8 mouse cellular contexts compared by ENCODE assay signal in the genomic region with DNA sequence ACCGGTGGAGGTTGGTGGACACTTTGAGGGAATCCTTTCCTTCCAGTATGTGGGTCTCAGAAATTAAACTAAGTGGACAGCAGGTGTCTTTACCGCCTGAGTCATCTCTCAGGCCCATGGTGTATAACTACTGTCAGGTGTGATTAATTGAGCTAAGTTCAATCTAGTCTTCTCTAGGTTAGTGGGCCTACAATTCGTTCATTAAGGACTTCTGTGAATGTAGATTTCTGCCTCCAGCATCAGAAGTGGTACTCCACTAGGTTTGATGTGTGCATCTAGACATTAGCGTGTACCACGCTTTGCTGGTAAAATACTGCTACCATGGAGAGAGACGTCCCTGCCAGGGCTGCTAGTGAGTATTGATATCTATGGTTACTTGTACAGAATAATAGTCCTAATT. TPM values are rescaled to one million over a fixed set of nuclear protein-coding genes. Genes with fewer than 3 reads are reported as not detected.
DNase-seq lines count a peak whose midpoint lies in the region; ATAC-seq and TF ChIP-seq lines count a peak whose summit lies in the region.

No protein-coding gene starts in this region.

- no peak overlapping the region for H3K27ac ChIP-seq in left cerebral cortex, adult 2 months
- no peak overlapping the region for H3K27ac ChIP-seq in intestine, embryonic 15.5 days
- H3K27ac ChIP-seq in neural tube, embryonic 12.5 days = no peak overlapping the region

- peak overlapping the region; percentile 69; the same call in 1 of the 2 replicates for H3K9ac ChIP-seq in intestine, embryonic 15.5 days
- peak overlapping the region; percentile 51; the same call in 1 of the 2 replicates for H3K9ac ChIP-seq in neural tube, embryonic 12.5 days

- no peaks in the 10 kb centered on the region for H3K9me3 ChIP-seq in intestine, embryonic 15.5 days
- H3K9me3 ChIP-seq in neural tube, embryonic 12.5 days = no peaks in the 10 kb centered on the region

- intact Hi-C loops in left cerebral cortex, adult 2 months (cut with DNase I) = loop anchor here (5.0 kb wide), 1 partner anchor 130 kb away; a partner anchor contains a TSS
- intact Hi-C loops in left cerebral cortex, postnatal 10 days (cut with DNase I) = no loop called here

- no peaks in the 10 kb centered on the region for H3K27me3 ChIP-seq in intestine, embryonic 15.5 days (replicated peaks)
- no peaks in the 10 kb centered on the region for H3K27me3 ChIP-seq in neural tube, embryonic 12.5 days (replicated peaks)

- WGBS in intestine, embryonic 15.5 days = 42% methylated on average over 6 of the region's 6 CpGs
- 50% methylated on average over 6 of the region's 6 CpGs for WGBS in neural tube, embryonic 12.5 days

- peak overlapping the region; percentile 71 for H3K4me2 ChIP-seq in intestine, embryonic 15.5 days (replicated peaks)
- H3K4me2 ChIP-seq in neural tube, embryonic 12.5 days (replicated peaks) = peak overlapping the region; percentile 75

- no peak for TF ChIP-seq CTCF in left cerebral cortex, adult 2 months (IDR thresholded peaks at IDR 0.05)

- 0 out of 2 replicates have a peak, but pooled peaks have one; percentile 9 for ATAC-seq in intestine, embryonic 15.5 days
- no peak for ATAC-seq in neural tube, embryonic 12.5 days (ENCODE audit: low FRiP score, low read depth)
- ATAC-seq in frontal cortex, adult (ENCODE audit: low TSS enrichment) = no peak

- H3K36me3 ChIP-seq in intestine, embryonic 15.5 days = peaks cover 3% of the 10 kb centered on the region; the same call in 1 of the 2 replicates
- no peaks in the 10 kb centered on the region for H3K36me3 ChIP-seq in neural tube, embryonic 12.5 days

- no peak for DNase-seq in left cerebral cortex, adult 2 months (ENCODE audit: extremely low spot score in 1 of 2, low spot score in 2 of 2)
- no peak for DNase-seq in left cerebral cortex, postnatal 10 days (ENCODE audit: extremely low spot score in 1 of 2, low spot score in 2 of 2)
- peak; percentile 17 for DNase-seq in c-Kit-positive CD71-positive TER-119-positive erythroid progenitor cells, embryonic 14.5 days (ENCODE audit: low spot score)
- DNase-seq in cerebellum, postnatal 25 days = no peak
- no peak for DNase-seq in cerebellum, adult 9-11 months

- H3K4me1 ChIP-seq in intestine, embryonic 15.5 days (replicated peaks) = no peaks in the 10 kb centered on the region
- H3K4me1 ChIP-seq in neural tube, embryonic 12.5 days = 0 out of 2 replicates have a peak, but pooled peaks cover 3% of the 10 kb centered on the region

- H3K4me3 ChIP-seq in left cerebral cortex, adult 2 months = peak overlapping the region; percentile 56
- peak overlapping the region; percentile 73 for H3K4me3 ChIP-seq in intestine, embryonic 15.5 days (replicated peaks)
- H3K4me3 ChIP-seq in neural tube, embryonic 12.5 days = peak overlapping the region; percentile 59; the same call in 1 of the 2 replicates

RNA-seq across cellular contexts. Expression of a gene that starts 1.0 kb away (rescaled TPM):
- 10 to 100 TPM; 12.7 to 15.9 TPM for total RNA-seq in left cerebral cortex, adult 2 months (2021)
- total RNA-seq in left cerebral cortex, postnatal 10 days (2021) = 10 to 100 TPM; 12.9 to 13.4 TPM
- polyA plus RNA-seq in intestine, embryonic 15.5 days (2015; fragmentation: Nextera tagmentation; extraction: Ambion mirVana) = 34.1 and 35.8 TPM in 2 replicates
- polyA plus RNA-seq in neural tube, embryonic 12.5 days (2016; fragmentation: Nextera tagmentation; extraction: Ambion mirVana) = 20.1 and 20.9 TPM in 2 replicates
